Mouse (Mus musculus): ENCODE measurements at regions not wholly inside any gene's neighbourhood (a gene's known extent, or its start where the extent isn't known, plus 50 kb on each side); places are given as distances from the start of the nearest gene placed in this dataset.

DNA sequence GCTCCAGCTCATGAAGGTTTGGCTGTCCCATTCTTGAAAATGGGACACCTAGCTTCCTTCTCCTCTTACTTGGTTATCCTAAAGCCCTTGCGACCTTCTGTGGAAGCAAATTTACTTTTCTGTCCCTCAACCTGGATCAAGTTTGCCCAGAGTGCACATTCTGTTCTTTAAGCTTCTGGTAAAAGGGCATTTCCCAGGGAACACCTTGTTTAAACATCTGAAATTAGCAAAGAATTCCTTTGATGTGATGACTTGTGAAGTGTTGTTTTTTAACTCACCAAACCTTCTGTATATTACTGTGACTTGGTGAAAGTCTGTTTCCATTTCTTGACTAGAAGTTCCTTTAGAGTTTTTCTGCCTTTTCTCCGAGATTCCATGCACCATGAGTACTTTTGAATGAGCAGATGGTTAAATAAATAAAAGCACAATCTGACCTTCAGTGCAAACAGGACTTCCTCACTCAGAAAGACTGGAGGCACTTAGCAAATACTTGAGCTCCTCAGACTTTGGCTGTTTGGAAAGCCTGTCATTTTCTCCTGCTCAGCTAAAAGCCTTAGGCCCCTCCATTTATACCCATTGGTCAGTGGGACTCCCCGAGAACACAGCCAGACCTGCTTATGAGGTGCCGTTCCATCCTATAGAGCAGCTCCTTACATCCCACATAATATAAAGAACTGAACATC is 69.3 kb upstream of the Rprm start:
- no peak for ATAC-seq
- no peak overlapping the region for H3K4me3 ChIP-seq
- no peak overlapping the region for H3K9ac ChIP-seq
- no peaks in the 10 kb centered on the region for H3K4me1 ChIP-seq
- H3K36me3 ChIP-seq (ENCODE audit: poor library complexity, severe bottlenecking), result no peaks in the 10 kb centered on the region
- 79% methylated on average over 4 of the region's 4 CpGs for WGBS
- no peak overlapping the region for H3K27ac ChIP-seq
- H3K27me3 ChIP-seq, result no peaks in the 10 kb centered on the region
- no peak overlapping the region for H3K4me2 ChIP-seq
- no peaks in the 10 kb centered on the region for H3K9me3 ChIP-seq (replicated peaks)

DNA sequence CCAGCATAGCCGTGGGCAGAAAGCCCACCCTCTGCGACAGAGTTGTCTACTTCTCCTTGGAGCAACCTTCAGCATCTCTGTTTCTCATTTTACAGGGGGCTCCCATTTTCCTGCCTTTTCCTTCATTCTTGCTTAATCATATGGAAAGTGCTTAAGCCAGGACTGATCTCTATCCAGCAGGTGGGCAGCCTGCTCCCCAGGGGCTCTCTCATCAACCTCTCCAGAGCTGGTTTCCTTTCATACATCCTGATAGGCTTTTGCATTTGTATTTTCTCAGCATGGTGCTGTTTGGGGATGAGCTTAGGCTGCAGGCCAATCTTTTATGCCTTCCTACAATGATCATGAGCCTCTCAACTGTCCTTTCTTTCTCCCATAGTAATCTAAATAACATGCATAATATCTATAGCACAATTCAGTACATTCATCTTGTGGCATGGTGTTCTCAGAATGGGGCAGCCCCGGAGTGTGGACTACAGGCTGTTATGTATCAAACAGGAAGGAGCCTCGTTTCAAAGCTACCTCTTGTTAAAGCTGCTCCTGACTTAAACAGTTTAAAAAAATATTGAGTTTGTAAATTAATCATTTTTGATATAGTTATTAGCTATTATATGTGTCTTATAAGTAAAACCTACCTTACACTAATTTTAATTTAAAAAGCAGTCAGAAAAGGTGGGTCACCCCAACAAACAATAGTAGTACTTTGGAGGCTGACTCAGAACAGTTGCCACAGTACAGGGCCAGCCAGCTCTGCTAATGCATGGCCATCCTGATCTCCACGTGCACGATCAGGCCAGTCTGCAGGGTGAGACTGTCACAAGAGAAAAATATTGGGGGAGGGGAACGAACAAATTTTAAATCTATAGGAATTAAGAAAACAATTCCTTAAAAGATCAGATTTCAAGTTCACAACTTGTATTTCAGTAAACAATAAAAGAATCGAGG is 73.6 kb upstream of the Rprm start:
- 33% methylated on average over 8 of the region's 8 CpGs for WGBS
- no peaks in the 10 kb centered on the region for H3K9me3 ChIP-seq (replicated peaks)
- no peaks in the 10 kb centered on the region for H3K27me3 ChIP-seq
- H3K4me3 ChIP-seq, result no peak overlapping the region
- no peak overlapping the region for H3K4me2 ChIP-seq
- no peak overlapping the region for H3K9ac ChIP-seq
- ATAC-seq, result peak; percentile 33; the same call in 1 of the 2 replicates
- no peaks in the 10 kb centered on the region for H3K4me1 ChIP-seq
- H3K27ac ChIP-seq, result no peak overlapping the region
- no peaks in the 10 kb centered on the region for H3K36me3 ChIP-seq (ENCODE audit: poor library complexity, severe bottlenecking)

DNA sequence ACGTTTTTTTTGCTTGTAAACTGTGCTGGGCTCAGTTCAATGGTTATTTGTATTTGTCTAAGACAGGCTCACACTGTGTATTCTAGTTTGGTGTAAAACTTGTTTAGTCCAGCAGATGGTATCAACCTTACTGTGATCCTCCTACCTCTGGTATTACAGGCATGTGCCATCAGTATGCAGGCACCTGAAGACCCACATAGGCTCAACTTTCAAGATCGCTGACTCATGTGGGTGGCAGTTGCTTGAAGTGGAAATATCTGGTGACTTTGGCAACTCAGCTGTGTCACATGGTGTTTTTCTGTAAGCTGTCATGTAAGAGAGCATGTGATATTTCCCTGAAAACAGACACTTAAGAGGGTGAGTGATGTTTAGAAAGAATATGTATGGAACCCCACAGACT is 92.2 kb upstream of the Rprm start:
- Histone ChIP-seq H3K27ac (no peak overlapping the region), H3K9ac (no peak overlapping the region), H3K4me3 (no peak overlapping the region), H3K9me3 (replicated peaks) (no peaks in the 10 kb centered on the region), H3K36me3 (ENCODE audit: poor library complexity, severe bottlenecking) (no peaks in the 10 kb centered on the region), H3K4me2 (no peak overlapping the region), H3K27me3 (no peaks in the 10 kb centered on the region), H3K4me1 (no peaks in the 10 kb centered on the region)
- 85% methylated on average over 2 of the region's 2 CpGs for WGBS
- ATAC-seq, result no peak

DNA sequence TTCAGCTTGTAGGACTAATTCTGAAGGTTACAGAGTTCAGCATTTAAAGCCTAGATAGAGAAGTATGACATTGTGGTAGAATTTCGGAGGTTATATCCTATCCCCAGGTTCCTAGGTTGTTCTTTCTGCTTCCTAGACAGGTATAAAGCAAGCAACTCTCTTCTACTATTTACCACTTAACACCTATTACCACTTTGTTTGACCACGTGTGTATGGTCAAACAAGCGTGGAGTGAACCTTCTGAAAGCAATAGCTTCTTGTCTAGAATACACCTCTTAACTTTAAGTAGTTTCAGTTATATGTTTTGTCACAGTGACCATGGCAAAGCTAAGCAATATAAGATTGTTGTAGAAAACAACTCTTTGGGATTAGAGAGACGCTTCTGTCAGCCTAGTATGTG is 105.5 kb upstream of the Rprm start:
- H3K9me3 ChIP-seq (replicated peaks), result no peaks in the 10 kb centered on the region
- no peak overlapping the region for H3K27ac ChIP-seq
- H3K4me2 ChIP-seq, result no peak overlapping the region
- H3K36me3 ChIP-seq (ENCODE audit: poor library complexity, severe bottlenecking), result no peaks in the 10 kb centered on the region
- H3K27me3 ChIP-seq, result no peaks in the 10 kb centered on the region
- 87% methylated on average over 4 of the region's 4 CpGs for WGBS
- H3K4me1 ChIP-seq, result no peaks in the 10 kb centered on the region
- H3K9ac ChIP-seq, result no peak overlapping the region
- H3K4me3 ChIP-seq, result no peak overlapping the region
- ATAC-seq, result no peak

DNA sequence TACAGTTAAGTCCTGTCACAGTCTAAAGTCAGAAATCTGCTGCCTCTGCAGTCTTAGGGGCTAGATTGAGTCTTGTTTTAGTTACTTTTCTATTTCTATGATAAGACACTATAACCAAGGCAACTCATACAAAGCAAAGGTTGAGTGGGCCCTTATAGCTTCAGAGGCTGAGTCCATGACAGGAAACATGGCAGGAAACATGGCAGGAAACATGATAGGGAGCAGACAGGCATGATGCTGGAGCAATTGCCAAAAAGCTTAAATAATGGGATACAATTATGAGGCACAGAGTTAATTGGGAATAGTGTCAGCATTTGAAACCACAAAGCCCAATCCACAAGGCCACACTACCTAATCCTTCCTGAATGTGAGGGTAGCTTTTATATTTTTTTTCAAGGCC is 113.0 kb upstream of the Rprm start:
- H3K9me3 ChIP-seq (replicated peaks), result no peaks in the 10 kb centered on the region
- no peak for ATAC-seq
- H3K4me3 ChIP-seq, result no peak overlapping the region
- H3K4me2 ChIP-seq, result no peak overlapping the region
- no peaks in the 10 kb centered on the region for H3K4me1 ChIP-seq
- no peaks in the 10 kb centered on the region for H3K27me3 ChIP-seq
- H3K36me3 ChIP-seq (ENCODE audit: poor library complexity, severe bottlenecking), result no peaks in the 10 kb centered on the region
- H3K9ac ChIP-seq, result no peak overlapping the region
- H3K27ac ChIP-seq, result no peak overlapping the region

DNA sequence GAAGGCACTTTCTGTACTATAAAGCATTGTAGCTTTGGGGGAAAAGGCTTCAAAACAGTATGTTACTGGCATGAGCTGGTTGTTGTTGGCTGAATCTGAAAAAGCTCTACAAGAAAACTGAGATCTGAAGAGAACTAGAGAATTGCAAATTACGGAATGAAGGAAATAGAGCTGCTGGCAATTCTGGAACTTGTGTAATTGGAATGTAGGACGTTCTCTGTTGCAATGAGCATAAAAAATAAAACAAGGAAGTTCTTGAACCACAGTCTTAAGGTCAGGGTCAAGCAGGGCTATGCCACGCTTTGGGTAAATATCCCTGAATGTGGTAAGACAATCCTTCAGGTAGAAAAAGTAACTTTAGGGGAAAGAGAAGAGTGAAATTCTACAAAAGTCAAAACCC is 130.2 kb upstream of the Rprm start:
- Histone ChIP-seq H3K4me1 (no peaks in the 10 kb centered on the region), H3K4me2 (no peak overlapping the region), H3K4me3 (no peak overlapping the region), H3K27ac (no peak overlapping the region), H3K9ac (no peak overlapping the region), H3K9me3 (replicated peaks) (no peaks in the 10 kb centered on the region), H3K36me3 (ENCODE audit: poor library complexity, severe bottlenecking) (no peaks in the 10 kb centered on the region), H3K27me3 (no peaks in the 10 kb centered on the region)
- 84% methylated on average over 3 of the region's 3 CpGs for WGBS
- no peak for ATAC-seq

DNA sequence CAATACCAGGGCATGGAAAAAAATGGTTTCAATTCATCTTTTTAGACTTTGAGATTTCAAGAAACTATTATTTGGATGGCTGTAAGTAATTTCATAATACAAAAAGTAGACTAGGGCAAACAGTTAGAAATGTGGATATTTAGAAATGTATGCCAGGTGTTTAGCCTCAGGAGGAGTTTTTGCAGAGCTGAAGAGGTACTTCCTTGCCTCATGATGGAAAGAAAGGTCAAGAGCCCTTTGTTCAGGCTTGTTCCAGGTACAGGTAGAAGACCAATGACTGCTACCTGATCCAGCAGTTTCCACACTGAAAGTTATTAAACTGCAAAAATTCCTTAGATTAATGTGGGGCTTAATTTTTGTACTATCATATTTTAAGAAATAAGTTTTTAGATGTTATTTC is 143.3 kb upstream of the Rprm start:
- no peak overlapping the region for H3K9ac ChIP-seq

DNA sequence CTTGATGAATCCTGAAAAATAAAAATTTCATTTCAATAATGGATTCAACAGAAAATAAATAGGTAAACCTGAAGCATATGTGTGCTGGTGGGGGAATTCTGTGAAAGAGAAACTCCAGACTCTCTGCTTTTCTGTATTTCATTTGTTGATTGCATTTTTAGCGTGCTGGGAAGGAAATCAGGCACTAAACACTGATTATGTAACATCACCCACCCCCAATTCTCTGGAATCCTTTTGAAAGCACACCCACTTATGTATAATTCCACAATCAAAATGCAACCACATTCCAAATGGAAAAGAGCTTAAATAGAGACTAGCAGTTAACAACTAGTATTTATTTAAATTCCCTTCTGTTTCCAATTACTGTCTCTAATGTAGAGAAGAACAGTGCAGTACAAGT is 143.7 kb upstream of the Rprm start:
- H3K36me3 ChIP-seq (ENCODE audit: poor library complexity, severe bottlenecking), result no peaks in the 10 kb centered on the region
- WGBS, result 68% methylated on average over 1 of the region's 1 CpGs
- no peak overlapping the region for H3K4me3 ChIP-seq
- H3K9me3 ChIP-seq (replicated peaks), result no peaks in the 10 kb centered on the region
- no peak for ATAC-seq
- no peaks in the 10 kb centered on the region for H3K4me1 ChIP-seq
- H3K27ac ChIP-seq, result no peak overlapping the region
- H3K9ac ChIP-seq, result no peak overlapping the region
- H3K27me3 ChIP-seq, result no peaks in the 10 kb centered on the region
- no peak overlapping the region for H3K4me2 ChIP-seq

More for the DNA sequence above, 143.3 kb upstream of the Rprm start:
- no peaks in the 10 kb centered on the region for H3K36me3 ChIP-seq (ENCODE audit: poor library complexity, severe bottlenecking)
- H3K4me1 ChIP-seq, result no peaks in the 10 kb centered on the region
- no peak for ATAC-seq
- H3K27ac ChIP-seq, result no peak overlapping the region
- no peaks in the 10 kb centered on the region for H3K9me3 ChIP-seq (replicated peaks)
- H3K4me2 ChIP-seq, result no peak overlapping the region
- no peaks in the 10 kb centered on the region for H3K27me3 ChIP-seq
- H3K4me3 ChIP-seq, result no peak overlapping the region

DNA sequence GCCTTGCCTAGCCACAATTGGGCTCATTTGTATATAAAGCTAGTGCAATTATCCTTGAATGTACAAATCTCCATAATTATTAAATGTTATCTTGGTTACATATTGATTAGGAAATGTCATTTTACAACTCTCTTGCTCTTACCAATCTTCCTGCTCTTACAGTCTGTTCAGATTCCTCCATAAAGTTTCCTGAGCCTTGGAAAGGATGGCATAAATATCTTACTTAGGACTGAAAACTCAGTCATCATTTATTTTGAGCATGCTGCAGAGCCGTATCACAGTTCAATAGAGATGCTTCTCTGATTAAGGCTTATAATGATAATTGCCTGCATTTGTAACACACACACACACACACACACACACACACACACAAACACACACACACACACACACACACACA is 151.4 kb upstream of the Rprm start:
- no peaks in the 10 kb centered on the region for H3K27me3 ChIP-seq
- no peak overlapping the region for H3K27ac ChIP-seq
- no peaks in the 10 kb centered on the region for H3K4me1 ChIP-seq
- H3K4me2 ChIP-seq, result no peak overlapping the region
- WGBS, result 57% methylated on average over 1 of the region's 1 CpGs
- H3K9ac ChIP-seq, result no peak overlapping the region
- no peak for ATAC-seq
- H3K36me3 ChIP-seq (ENCODE audit: poor library complexity, severe bottlenecking), result no peaks in the 10 kb centered on the region
- no peaks in the 10 kb centered on the region for H3K9me3 ChIP-seq (replicated peaks)
- no peak overlapping the region for H3K4me3 ChIP-seq

DNA sequence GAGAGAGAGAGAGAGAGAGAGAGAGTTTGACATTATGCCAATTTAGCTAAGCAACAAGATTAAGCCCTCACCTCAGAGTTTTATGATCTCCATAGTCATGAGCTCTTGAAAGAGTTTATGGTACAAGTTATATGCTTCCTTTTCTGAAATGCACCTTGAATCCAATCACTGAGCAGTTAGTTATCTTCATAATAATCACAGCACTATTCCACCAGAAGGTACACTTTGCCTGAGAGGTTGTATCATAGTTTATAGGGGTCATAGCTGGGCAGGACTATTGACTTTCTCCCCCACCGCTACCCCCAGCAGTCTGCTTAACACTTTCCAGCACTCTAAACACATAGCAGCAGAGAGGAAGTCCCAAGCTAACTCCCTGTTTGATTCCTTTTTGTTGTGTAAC is 151.8 kb upstream of the Rprm start:
- H3K9me3 ChIP-seq (replicated peaks), result no peaks in the 10 kb centered on the region
- H3K27me3 ChIP-seq, result no peaks in the 10 kb centered on the region
- no peak overlapping the region for H3K4me3 ChIP-seq
- H3K27ac ChIP-seq, result no peak overlapping the region
- no peaks in the 10 kb centered on the region for H3K36me3 ChIP-seq (ENCODE audit: poor library complexity, severe bottlenecking)
- ATAC-seq, result no peak
- H3K9ac ChIP-seq, result no peak overlapping the region
- 80% methylated on average over 1 of the region's 1 CpGs for WGBS
- H3K4me1 ChIP-seq, result no peaks in the 10 kb centered on the region
- H3K4me2 ChIP-seq, result no peak overlapping the region

DNA sequence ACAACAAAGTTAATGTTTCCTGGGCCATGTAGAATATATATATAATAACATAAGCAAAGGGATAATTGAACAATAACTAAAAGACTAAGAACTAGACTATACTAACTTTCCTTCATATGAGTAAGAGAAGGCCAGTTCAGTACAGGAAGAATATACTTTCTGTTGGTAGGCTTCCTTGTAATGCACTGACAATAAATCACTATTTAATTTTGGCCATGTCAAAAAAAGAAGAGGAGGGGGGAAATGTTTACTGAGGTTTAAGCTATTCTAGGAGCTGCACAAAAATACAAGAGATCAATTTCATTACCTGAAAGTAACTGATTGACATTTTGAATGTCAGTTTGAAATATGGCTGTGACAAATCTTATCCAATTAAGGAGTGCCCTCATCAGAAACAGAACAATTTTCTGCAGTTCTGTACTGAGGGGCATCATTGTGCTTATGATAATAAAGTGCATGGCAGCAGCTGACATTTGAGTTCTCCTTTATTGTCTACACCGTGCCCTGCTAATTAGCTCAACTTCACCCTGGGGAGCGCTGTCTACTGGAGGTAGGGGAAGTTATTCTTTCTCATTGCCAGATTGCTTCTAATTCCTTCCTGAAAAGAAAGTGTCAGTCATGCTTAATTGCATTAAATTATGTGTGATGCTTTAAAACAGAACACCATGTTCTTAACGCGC is 171.2 kb upstream of the Galnt13 start:
- Histone ChIP-seq H3K4me1 (peaks cover 6% of the 10 kb centered on the region; the same call in 1 of the 2 replicates), H3K27ac (no peak overlapping the region), H3K4me3 (no peak overlapping the region), H3K4me2 (no peak overlapping the region), H3K27me3 (no peaks in the 10 kb centered on the region), H3K36me3 (ENCODE audit: poor library complexity, severe bottlenecking) (no peaks in the 10 kb centered on the region), H3K9ac (no peak overlapping the region), H3K9me3 (replicated peaks) (peaks cover 5% of the 10 kb centered on the region; the same call in 1 of the 2 replicates)
- 9% methylated on average over 4 of the region's 4 CpGs for WGBS
- peak; percentile 98 for ATAC-seq

DNA sequence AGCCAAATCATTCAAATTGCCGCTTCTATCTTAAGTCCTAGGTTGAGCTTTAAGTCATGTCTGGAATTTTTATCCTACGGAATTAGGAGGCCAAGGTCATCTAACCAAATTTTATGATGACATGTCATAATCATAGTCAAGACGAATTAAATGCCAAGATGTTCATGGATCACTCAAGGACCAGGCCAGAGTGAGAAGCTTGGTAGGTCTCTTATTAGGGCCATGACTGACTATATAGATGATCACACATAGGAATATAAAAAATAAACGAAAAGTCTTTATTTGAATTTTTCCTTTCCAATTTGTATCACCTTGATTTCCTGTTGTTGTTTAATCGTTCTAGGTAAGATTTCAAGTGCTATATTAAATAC is 170.7 kb upstream of the Galnt13 start:
- no peak for ATAC-seq
- H3K9ac ChIP-seq, result no peak overlapping the region
- H3K27ac ChIP-seq, result no peak overlapping the region
- H3K27me3 ChIP-seq, result no peaks in the 10 kb centered on the region
- H3K4me1 ChIP-seq, result peaks cover 6% of the 10 kb centered on the region; the same call in 1 of the 2 replicates
- WGBS, result 53% methylated on average over 5 of the region's 5 CpGs
- H3K4me2 ChIP-seq, result no peak overlapping the region
- no peak overlapping the region for H3K4me3 ChIP-seq
- H3K36me3 ChIP-seq (ENCODE audit: poor library complexity, severe bottlenecking), result no peaks in the 10 kb centered on the region
- H3K9me3 ChIP-seq (replicated peaks), result peaks cover 5% of the 10 kb centered on the region; the same call in 1 of the 2 replicates
